Mouse (Mus musculus): ENCODE results near the gene Gm20481.
A peak's percentile ranks its signal among the peaks of the same experiment; 100 is the strongest.
"Not testable (repeated sequence)": the region's sequence is repeated elsewhere in the genome, so short reads cannot be mapped to it uniquely, and the experiment has no call there.

Gene Gm20481

DNA sequence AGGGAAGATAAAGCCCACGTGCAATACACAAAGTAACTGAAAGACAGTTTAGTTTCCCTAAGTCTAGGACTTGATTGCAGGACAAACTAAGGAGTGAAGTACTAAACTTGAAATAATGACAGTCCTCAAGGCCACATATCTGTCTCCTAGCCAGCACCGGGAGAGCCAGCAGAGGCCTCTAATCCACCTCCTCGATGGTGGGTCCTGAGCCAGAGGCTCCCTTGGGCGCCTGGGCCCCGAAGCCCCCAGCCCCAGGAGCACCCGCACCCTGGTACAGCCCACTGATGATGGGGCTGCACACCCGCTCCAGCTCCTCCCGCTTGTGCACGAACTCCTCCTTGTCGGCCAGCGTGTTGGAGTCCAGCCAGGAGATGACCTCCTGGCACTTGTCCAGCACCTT is at the start of gene Gm20481:
Gene Gm20481 (plus strand): TSS at position 91 of the 400 bp plus-strand sequence.
- DNase-seq (ENCODE audit: low read depth), result not testable (repeated sequence)

DNA sequence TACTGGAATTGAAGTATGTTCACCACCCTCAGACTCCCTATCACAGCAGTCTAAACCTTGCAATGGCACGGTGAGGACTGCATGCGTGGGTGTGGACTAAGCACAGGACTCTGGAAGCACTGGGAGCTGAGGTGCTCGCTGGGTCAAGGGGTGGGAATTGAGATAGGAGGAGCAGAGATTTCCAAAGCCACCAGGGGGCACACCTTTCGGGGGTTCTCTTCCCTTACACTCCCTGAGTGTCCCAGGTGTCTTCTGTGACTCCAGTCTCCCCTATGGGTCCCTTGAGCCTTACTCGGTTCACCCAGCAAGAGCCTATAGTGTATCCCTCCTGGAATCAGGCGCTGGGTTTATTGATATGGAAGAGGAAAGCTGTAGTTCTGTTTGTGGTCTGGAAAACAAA is 46.8 kb upstream of the Gm20481 start:
- DNase-seq (ENCODE audit: low read depth), result no peak

DNA sequence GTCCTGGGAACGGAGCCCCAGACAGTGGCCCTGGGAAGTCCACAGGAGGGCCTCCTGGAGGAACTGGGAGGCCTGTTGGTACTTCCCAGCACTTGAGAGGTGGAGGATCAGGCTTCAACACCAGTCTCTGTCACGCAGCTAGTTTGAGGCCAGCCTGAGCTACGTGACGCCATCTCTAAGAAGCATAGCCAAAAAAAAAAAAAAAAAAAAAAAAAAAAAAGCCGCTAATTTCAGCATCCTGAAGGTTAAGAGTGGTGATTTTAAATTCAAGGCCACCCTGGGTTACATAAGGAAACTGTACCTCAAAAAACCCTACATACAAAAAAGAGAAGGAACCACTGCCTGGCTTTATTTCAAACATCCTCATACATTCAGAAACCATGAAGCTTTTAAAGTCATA is 45.5 kb upstream of the Gm20481 start:
- DNase-seq (ENCODE audit: low read depth), result no peak

DNA sequence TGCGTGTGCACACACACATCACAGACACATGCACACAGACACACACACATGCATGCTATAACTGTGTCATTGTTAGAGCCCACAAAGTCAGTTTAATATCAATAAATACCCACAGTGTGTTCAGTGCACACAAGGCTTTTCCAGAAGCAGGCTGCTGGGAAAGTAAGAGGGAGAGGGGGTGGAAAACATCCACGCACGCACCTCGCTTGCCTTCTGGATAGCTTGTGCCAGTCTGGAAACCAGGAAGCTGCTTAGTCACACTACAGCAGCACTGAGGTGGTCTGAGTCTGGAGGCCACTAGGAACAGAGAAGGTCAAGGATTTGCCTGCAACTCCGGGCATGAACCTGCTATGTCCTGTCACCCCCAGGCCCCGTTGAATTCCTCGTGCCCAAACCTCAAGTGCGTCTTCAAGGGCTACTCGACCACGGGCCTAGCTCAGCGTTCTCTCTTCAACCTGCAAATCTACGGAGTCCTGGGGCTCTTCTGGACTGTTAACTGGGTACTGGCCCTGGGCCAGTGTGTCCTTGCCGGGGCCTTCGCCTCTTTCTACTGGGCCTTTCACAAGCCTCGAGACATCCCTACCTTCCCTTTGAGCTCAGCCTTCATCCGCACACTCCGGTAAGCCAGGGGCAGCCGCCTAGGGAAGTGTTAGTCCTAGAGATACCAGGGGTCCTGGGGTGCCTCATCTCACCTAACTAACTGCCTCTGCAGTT is 42.2 kb upstream of the Gm20481 start:
- no peak for DNase-seq (ENCODE audit: low read depth)

DNA sequence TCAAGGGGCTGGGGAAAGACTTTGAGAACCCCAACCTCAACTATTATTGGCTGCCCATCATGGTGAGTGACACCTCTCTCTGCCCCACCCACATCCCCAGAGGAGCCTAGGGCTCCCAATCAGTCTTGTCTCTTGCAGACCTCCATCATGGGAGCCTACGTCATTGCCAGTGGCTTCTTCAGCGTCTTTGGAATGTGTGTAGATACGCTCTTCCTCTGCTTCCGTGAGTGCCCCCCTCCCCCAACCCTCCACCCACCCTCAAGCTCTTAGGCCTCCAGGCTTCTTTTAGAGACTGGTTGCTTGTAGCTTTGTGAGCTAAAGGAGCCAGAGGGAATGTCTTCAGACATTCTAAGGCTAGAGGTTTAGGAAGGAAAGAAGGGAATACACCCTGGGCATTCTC is 40.9 kb upstream of the Gm20481 start:
- DNase-seq (ENCODE audit: low read depth), result no peak

DNA sequence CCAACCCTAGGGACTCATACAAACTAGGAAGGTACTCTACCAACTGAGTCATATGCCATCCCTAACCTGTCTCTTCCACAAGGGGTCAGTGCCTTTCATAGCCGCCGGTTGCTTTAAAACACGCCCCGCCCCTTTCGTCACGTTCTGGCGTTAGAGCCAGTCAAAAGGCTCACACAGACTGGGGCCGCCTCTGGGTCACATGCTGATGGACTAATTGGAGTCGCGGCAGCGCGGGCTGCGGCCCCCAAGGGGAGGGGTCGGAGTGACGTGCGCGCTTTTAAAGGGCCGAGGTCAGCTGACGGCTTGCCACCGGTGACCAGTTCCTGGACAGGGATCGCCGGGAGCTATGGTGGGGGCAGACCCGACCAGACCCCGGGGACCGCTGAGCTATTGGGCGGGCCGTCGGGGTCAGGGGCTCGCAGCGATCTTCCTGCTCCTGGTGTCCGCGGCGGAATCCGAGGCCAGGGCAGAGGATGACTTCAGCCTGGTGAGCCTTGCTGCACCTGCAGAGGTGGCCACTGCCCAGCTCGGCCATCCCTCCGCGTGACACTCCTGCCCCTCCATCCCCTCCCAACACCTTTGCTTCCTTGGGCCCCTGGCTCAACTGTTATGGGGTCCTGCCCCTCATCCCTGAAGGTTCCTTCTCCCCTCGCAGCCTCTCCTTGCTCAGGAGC is 38.5 kb upstream of the Gm20481 start, which contains the start of gene Neu1:
Gene Neu1 (plus strand): TSS at position 193 of the 674 bp plus-strand sequence.
- peak; percentile 97 for DNase-seq (ENCODE audit: low read depth)

DNA sequence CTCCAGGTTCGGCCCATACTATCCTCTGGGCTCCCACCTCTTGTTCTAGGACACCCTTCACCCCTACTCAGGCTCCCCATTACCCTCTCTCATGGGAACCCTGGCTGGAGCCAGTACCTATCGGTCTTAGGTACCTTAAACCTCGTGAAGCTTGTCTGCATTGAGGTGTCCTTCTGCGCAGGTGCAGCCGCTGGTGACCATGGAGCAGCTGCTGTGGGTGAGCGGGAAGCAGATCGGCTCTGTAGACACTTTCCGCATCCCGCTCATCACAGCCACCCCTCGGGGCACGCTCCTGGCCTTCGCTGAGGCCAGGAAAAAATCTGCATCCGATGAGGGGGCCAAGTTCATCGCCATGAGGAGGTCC is 38.0 kb upstream of the Gm20481 start:
- DNase-seq (ENCODE audit: low read depth), result no peak

DNA sequence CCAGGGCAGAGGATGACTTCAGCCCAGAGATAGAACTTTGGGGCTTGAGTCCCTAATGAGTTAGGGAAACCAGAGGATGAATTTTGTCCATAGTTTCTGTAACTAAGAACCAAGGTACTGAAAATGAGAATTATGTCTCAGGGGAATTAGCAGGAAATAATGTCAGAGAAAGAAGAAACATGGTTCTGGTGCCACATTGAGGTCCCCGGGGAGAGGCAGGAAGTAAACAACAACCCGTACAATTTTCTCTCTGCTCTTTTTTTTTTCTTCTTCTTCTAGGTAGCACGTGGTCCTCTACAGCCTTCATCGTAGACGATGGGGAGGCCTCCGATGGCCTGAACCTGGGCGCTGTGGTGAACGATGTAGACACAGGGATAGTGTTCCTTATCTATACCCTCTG is 37.4 kb upstream of the Gm20481 start:
- no peak for DNase-seq (ENCODE audit: low read depth)

DNA sequence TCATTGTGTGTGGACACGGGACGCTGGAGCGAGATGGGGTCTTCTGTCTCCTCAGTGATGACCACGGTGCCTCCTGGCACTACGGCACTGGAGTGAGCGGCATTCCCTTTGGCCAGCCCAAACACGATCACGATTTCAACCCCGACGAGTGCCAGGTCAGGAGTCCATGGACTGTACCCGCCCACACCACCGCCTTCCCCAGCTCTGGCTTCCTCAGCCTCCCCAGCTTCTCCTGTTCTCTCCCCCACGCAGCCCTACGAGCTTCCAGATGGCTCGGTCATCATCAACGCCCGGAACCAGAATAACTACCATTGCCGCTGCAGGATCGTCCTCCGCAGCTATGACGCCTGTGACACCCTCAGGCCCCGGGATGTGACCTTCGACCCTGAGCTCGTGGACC is 35.7 kb upstream of the Gm20481 start:
- DNase-seq (ENCODE audit: low read depth), result no peak

DNA sequence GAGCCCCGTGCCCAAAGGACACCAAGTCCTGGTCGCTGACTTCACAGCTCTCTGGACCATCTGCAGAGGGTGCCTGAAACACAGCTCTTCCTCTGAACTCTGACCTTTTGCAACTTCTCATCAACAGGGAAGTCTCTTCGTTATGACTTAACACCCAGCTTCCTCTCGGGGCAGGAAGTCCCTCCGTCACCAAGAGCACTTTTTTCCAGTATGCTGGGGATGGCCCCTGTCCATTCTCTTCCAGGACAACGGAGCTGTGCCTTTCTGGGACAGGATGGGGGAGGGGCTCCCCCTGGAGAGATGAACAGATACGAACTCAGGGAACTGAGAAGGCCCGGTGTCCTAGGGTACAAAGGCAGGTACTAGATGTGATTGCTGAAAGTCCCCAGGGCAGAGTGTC is 34.9 kb upstream of the Gm20481 start:
- DNase-seq (ENCODE audit: low read depth), result no peak

DNA sequence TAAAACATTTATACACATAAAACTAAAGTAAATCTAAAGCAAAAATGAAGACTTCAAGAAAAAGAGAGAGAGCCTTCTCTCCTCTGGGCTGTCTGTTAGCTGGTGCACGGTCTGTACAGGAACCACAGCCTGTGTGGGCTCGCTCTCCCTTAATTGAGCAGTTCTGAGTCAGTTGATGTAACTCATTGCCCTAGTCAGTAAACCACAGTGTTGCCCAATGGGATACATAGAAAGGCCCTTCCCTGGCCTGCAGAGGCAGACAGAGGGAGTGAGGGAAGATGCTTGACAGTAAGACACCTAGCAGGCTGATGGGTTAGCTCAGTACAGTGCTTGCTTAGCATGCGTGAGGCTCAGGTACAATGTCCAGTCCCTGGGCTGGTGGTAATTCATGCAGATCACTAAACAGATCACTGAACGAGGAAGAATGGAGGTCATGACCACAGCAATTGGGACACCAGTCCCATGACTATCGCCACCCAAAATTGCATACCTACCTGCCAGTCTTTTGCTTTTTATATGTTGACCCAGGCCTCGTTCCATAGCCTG is 31.7 kb upstream of the Gm20481 start:
- DNase-seq (ENCODE audit: low read depth), result no peak

DNA sequence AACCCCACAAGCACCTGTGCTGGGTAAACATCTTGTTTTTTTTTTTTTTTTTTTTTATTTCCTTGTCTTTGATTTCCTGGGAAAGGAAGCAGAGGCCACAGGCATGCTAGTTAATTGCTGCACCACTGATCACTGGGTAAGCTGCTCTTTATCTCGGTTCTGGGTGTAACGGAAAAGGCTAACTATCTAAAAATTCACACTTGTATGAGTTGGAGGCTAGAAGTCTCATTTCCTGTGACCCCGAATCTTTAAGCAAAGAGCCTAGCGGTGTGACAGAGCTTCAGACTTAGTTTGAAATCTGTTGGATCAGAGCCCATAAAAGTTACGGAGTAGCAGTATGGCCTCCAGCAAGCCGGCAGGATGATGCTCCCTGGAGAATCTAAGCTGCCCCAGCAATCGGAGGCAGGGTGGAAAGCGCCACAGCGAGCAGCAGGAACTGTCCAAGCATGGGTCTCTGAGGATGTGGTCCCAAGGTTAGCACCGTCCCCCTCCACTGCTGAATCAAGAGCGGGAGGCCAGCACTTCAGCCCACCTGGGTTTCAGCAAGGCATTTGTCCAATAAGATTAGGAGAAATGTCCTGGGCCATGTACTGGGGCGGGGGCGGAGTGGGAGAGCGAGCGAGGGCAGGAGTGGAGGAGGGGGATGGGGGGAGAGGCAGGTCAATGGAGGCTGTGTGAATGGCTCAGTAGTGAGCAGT is 28.2 kb upstream of the Gm20481 start:
- no peak for DNase-seq (ENCODE audit: low read depth)

DNA sequence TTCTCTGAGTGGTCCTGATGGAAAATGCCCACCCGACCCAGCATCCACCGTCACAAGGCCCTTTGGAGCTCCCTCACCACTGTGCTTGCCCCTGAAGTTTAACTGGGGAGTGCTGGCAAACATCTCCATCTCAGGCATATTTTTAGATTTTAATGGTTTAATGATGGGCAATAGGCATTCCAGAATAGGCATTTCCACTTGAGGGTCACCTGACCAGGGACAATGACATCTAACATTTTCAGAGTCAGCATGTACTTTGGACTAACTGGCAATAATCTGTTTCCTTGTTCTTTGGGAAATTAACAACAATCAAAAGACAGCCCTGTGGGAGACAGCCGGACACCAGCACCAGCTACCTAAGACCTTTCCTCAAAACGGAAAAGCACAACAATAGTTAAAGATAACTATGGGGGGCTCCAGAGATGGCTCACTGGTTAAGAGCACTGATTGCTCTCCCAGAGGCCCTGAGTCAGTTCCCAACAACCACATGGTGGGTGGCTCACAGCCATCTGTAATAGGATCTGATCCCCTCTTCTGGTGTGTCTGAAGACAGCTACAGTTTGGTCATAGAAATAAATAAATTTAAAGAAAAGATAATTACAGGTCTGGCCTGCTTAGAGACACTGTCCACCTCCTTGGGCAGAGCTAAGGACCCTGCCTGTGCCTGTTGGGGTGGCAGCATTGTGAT is 26.4 kb upstream of the Gm20481 start:
- DNase-seq (ENCODE audit: low read depth), result no peak

DNA sequence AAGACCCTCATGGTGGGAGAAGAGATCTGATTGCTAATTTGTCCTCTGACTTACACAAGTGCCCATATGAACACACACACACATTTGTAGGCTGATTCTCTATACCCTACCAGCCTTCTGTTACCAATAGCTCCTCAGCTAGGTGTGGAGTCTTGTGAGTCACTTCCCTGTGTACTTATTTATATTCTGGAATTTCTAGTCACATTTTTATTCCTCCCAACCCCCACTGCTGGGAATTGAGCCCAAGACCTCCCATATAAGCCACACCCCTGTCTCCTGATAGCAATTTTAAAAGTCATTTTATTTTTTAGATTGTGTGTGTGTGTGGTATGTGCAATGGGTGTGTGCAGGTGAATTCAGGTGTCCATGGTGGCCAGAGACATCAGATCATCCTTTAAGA is 25.4 kb upstream of the Gm20481 start:
- no peak for DNase-seq (ENCODE audit: low read depth)

DNA sequence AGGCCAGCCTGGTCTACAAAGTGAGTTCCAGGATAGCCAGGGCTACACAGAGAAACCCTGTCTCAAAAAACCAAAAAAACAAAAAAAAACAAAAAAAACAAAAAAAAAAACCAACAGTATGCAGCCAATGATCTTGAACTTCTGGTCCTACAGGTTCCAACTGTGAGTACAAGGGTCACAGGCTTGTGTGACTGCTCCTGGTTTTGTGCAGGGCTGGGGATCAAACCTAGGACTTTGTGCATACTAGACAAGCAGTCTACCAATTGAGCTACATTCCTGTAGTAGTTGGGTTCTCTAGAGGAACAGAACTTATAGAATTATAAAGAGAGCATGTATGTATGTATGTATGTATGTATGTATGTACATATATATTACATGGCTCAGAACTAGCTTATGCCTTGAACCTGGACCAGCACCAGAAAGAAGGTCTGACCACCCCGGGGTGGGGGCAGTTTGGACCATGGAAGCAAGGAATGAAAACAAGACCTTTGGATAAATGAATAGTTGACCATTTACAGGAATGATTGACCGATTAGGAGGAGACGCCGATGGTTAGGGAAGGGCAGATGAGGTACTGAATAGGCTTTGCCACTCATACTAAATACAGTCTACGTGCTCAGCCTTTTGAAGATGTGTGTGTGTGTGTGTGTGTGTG is 23.1 kb upstream of the Gm20481 start:
- DNase-seq (ENCODE audit: low read depth), result no peak

DNA sequence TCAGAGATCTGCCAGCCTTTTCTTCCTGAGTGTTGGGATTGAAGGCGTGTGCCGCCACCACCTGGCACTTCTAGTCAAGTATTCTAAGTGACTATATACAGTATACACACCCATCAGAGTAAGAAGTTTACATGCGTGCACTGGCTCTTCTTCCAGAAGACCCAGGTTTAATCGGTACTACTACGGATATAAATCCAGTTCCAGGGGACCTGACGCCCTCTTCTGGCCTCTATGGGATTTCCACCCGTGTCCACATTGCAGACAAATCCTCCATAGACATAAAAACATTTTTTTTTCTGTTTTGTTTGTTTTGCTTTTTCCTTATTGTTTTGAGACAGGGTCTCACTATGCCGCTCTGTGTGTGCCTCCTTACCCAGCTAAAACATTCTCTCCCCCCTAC is 22.1 kb upstream of the Gm20481 start:
- no peak for DNase-seq (ENCODE audit: low read depth)

DNA sequence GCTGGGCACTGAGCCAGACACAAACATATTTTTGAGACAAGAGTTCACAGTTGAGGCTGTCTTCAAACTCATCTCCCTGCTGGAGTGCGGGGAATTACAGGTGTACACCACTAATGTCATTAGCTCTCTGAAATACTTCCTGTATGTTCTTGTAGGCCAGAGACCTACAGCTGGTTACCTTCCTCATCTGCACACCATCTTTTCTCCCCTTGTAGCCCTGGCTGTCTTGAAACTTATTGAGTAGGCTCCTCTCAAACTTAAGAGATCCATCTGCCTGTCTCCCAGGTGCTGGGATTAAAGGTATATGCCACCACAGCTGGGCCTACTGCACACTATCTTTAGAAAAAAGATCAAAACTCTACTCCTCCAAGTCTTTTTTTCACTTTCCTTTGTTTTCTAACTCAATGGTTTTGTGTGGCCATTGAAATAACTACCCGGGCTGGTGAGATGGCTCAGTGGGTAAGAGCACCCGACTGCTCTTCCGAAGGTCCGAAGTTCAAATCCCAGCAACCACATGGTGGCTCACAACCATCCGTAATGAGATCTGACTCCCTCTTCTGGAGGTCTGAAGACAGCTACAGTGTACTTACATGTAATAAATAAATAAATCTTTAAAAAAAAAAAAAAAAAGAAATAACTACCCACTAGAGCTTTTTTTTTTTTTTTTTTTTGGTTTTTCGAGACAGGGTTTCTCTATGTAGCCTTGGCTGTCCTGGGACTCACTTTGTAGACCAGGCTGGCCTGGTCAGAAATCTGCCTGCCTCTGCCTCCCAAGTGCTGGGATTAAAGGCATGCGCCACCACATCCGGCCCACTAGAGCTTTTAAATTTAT is 20.8 kb upstream of the Gm20481 start:
- not testable (repeated sequence) for DNase-seq (ENCODE audit: low read depth)

DNA sequence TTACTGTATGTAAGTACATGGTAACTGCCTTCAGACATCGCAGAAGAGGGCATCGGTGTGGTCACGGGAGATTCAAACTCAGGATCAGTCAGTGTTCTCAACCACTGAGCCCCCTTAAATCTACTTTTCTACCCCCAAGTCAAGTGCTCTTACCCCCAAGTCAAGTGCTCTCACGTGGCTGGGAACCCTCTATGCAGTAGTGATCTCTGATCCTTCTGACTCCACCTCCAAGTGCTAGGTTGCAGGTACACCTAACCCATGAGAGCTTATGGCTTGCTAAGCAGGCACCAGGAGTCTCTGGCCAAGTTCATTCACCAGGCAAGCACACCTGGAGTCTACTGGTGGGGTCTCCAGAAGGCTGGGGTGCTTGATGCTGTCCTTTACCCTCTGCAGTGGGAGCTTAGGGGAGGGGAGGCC is 20.2 kb upstream of the Gm20481 start:
- no peak for DNase-seq (ENCODE audit: low read depth)

DNA sequence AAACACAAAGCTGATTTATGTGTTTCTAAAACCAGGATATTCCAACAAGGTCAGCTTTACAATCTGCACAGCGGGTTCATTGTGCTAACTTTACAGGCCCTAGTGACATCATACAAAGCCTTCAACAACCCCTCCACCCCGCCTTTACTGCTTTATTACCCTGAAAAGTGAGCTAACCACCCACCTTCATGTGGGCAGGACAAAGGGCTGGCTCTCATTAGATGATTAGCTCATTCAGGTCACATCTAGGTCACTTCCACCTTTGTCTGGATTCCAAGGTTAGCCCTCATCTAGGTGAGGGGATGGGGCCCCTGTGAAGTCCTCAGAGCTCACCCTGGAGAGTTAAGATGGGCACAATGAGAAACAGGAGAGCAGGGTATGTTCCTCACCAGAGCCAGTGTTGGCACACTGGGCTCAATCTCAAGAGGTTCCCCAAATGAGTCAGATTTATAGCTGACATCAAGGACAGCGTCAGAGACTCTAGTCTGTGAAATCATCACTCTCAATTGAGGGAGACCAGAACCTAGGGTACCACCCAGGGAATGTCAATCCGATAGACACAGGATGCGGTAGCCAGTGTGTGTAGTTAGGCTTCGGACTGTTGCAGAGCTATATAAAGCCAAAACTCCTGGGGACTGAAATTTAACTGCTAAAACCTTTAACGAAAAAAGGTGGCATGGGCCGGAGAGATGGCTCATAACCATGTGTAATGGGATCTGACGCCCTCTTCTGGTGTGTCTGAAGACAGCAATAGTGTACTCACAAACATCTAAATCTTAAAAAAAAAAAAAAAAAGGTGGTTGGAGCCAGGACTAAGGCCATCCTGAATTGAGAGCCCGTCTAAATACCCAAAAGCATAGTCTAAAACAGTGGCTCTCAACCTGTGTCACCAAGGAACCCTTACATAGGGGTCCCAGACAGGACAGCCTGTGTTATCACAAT is 18.9 kb upstream of the Gm20481 start:
- DNase-seq (ENCODE audit: low read depth), result no peak

All from fibroblast of lung, adult 2 months (primary cell).